Comparison of ENCODE assay signal across 24 mouse cellular contexts in the genomic region with DNA sequence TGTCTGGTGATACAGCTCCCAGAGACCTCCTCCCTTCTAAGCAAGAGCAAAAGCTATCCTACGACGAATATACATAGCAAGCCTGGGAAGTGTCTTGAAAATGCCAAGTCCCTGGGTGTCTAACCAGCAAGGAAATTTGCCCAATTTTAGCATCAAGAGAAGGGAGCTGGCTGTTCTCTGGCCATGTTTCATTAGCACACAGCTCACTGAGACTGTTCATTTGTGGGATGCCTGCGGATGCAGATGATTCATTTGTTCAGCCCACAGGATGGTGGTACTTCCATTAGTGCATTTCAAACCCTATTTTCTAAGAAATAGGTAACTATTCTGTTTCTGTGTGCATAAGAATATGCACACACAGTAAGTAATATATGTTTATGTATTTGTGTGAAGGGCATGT.
DNase-seq lines count a peak whose midpoint lies in the region; TF ChIP-seq lines count a peak whose summit lies in the region.
"Had no signal": no experiment of that assay in that cellular context is flagged by ENCODE, and none has a peak within 500 bp of the region (broad histone marks: within the 10 kb centered on the region; RNA-seq: fewer than 3 reads in every experiment).

No protein-coding gene starts in this region.

- H3K4me1 ChIP-seq in olfactory bulb, adult 2 months (ENCODE audit: control insufficient read depth, insufficient read depth, low read length) = no peaks in the 10 kb centered on the region
- no peaks in the 10 kb centered on the region for H3K4me1 ChIP-seq in lung, adult 2 months (ENCODE audit: control insufficient read depth, insufficient read depth, low read length)
- H3K4me1 ChIP-seq: forebrain, embryonic 10.5 days; forebrain, embryonic 13.5 days; heart, embryonic 12.5 days; heart, embryonic 15.5 days; hindbrain, embryonic 10.5 days had no signal

- no peak overlapping the region for H3K4me3 ChIP-seq in layer of hippocampus, adult 2 months
- no peak overlapping the region for H3K4me3 ChIP-seq in left cerebral cortex, adult 2 months
- no peak overlapping the region for H3K4me3 ChIP-seq in olfactory bulb, adult 2 months (ENCODE audit: insufficient read depth, low read depth, low read length)
- no peak overlapping the region for H3K4me3 ChIP-seq in lung, adult 2 months (replicated peaks; ENCODE audit: extremely low read depth, low read depth, low read length)
- H3K4me3 ChIP-seq: forebrain, embryonic 10.5 days; forebrain, embryonic 13.5 days; heart, embryonic 12.5 days; heart, embryonic 15.5 days; hindbrain, embryonic 10.5 days; hindbrain, embryonic 13.5 days had no signal

- 36% methylated on average over 3 of the region's 3 CpGs for WGBS in olfactory bulb, adult 2 months
- WGBS in lung, adult 2 months = 85% methylated on average over 3 of the region's 3 CpGs

- intact Hi-C loops in left cerebral cortex, adult 2 months (cut with DNase I) = loop anchor here (10.0 kb wide), 1 partner anchor 180 kb away; no protein-coding TSS in a partner anchor
- intact Hi-C loops in left cerebral cortex, postnatal 14 days (cut with DNase I) = no loop called here

- DNase-seq in layer of hippocampus, adult 2 months (ENCODE audit: low spot score in 2 of 2) = no peak
- DNase-seq in layer of hippocampus, postnatal 36 days = no peak
- DNase-seq in left cerebral cortex, adult 2 months (ENCODE audit: extremely low spot score in 1 of 2, low spot score in 2 of 2) = peak; percentile 20 to 22
- DNase-seq in left cerebral cortex, postnatal 14 days (ENCODE audit: low spot score in 2 of 2) = no peak
- DNase-seq in NIH3T3 (ENCODE audit: low read depth) = peak; percentile 11
- DNase-seq in lung, adult 2 months = no peak
- DNase-seq: adrenal gland, adult 2 months; adrenal gland, postnatal 14 days; B cell, adult 2 months; cerebellum, adult 11-12 months; cerebellum, adult 8-10 months; cerebellum, postnatal 10 days; cerebellum, postnatal 36 days; gastrocnemius, postnatal 25 days; heart, adult 18-20 months; heart, postnatal 10 days; heart, postnatal 36 days had no signal

- TF ChIP-seq CTCF in layer of hippocampus, adult 2 months (conservative IDR thresholded peaks at IDR 0.05) = no peak
- TF ChIP-seq CTCF in left cerebral cortex, adult 2 months (IDR thresholded peaks at IDR 0.05) = no peak
- no peak for TF ChIP-seq CTCF in olfactory bulb, adult 2 months (IDR thresholded peaks at IDR 0.05; ENCODE audit: insufficient read depth, low read depth, low read length)
- no peak for TF ChIP-seq CTCF in lung, adult 2 months (IDR thresholded peaks at IDR 0.05; ENCODE audit: insufficient read depth, low read length)

- peak overlapping the region; percentile 80 for H3K27ac ChIP-seq in layer of hippocampus, adult 2 months
- H3K27ac ChIP-seq in left cerebral cortex, adult 2 months = no peak overlapping the region; the same call in 1 of the 2 replicates
- H3K27ac ChIP-seq in olfactory bulb, adult 2 months (ENCODE audit: insufficient read depth, low read depth, low read length) = peak overlapping the region; percentile 66
- H3K27ac ChIP-seq: forebrain, embryonic 10.5 days; forebrain, embryonic 13.5 days; heart, embryonic 15.5 days; hindbrain, embryonic 10.5 days; hindbrain, embryonic 13.5 days had no signal

- no peak for TF ChIP-seq POLR2A in olfactory bulb, adult 2 months (IDR thresholded peaks at IDR 0.05; ENCODE audit: insufficient read depth, low read depth, low read length)
- no peak for TF ChIP-seq POLR2A in lung, adult 2 months (IDR thresholded peaks at IDR 0.05; ENCODE audit: borderline replicate concordance, extremely low read depth, low read depth, low read length)

Comparison
In these comparisons a context has a peak if more than half of its experiments do, and no peak if none do; other contexts are left out.
1. DNase-seq: peak in left cerebral cortex, adult 2 months (2 of 2) and NIH3T3 (single experiment); none in layer of hippocampus, adult 2 months (0 of 2), layer of hippocampus, postnatal 36 days (0 of 2), left cerebral cortex, postnatal 14 days (0 of 2) and lung, adult 2 months (single experiment).